Mouse (Mus musculus) kidney, adult 2 months (tissue): ENCODE measurements around the gene Hic1.

Experiments used
- CTCF ChIP-seq: fragments of 200-500 bp; conservative IDR thresholded peaks from 2 replicates; pipeline ENCODE4 v1.5.1; 2011; ENCODE audit warnings: low read depth, mild to moderate bottlenecking, control low read depth, low read length, moderate library complexity, mixed read lengths; ENCODE audit not compliant: insufficient read depth, insufficient read length
- POLR2A ChIP-seq: fragments of 200-500 bp; IDR thresholded peaks from one replicate; pipeline ENCODE4 v1.6.1; 2011; ENCODE audit warnings: low read depth, low read length, control low read depth

DNA sequence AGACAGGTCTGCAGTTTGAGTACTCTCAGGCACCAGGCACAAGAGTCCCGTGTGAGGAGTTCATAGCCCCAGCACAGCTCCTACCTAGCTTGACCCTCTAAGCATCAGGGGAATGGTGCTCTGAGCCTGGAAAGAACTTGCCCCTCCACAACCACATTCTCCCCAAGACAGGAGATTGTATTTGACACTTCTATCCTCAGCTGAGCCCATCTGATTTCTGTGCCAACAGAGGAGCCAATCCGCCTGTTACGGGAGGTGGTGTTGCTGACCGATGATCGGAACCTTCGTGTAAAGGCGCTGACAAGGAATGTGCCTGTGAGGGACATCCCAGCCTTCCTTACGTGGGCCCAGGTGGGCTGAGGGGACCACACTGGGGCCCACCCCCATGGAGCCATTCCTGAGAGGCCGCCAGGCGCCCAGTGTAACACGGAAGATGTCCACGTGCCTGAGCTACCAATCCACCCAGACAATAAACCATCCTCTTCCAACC, 6.7 kb downstream of the Hic1 start:
- TF ChIP-seq CTCF: no peak
- TF ChIP-seq POLR2A: no peak
